Mouse (Mus musculus): ENCODE measurements at regions not wholly inside any gene's neighbourhood (a gene's known extent, or its start where the extent isn't known, plus 50 kb on each side); places are given as distances from the start of the nearest gene placed in this dataset.

GRCm38 (mm10) chr15:29762191-29762590, 410.2 kb upstream of the Ctnnd2 start:
- H3K36me3 ChIP-seq (ENCODE audit: insufficient read depth, low read length) = no peaks in the 10 kb centered on the region
- H3K9ac ChIP-seq (ENCODE audit: low read depth, low read length) = no peak overlapping the region
- no peak overlapping the region for H3K4me3 ChIP-seq (replicated peaks; ENCODE audit: low read depth, low read length)
- H3K4me1 ChIP-seq (replicated peaks; ENCODE audit: insufficient read depth, low read length) = no peaks in the 10 kb centered on the region
- H3K9me3 ChIP-seq (replicated peaks; ENCODE audit: low read length) = no peaks in the 10 kb centered on the region
- no peak for TF ChIP-seq CTCF (IDR thresholded peaks at IDR 0.05; ENCODE audit: low read depth)
- no peak overlapping the region for H3K4me2 ChIP-seq (ENCODE audit: low read length)
- DNase-seq (ENCODE audit: low spot score) (no peak), ATAC-seq (replicated peaks; ENCODE audit: low FRiP score, low read depth) (no peak)
- H3K27me3 ChIP-seq (ENCODE audit: insufficient read depth, low read length) = no peaks in the 10 kb centered on the region
- WGBS = 62% methylated on average over 2 of the region's 2 CpGs
- H3K27ac ChIP-seq = no peak overlapping the region

- ATAC-seq (replicated peaks; ENCODE audit: low FRiP score, low read depth) = no peak
- no peak for TF ChIP-seq CTCF (IDR thresholded peaks at IDR 0.05; ENCODE audit: low read depth)
- no peaks in the 10 kb centered on the region for H3K36me3 ChIP-seq (ENCODE audit: insufficient read depth, low read length)
- peak; percentile 3 for DNase-seq (ENCODE audit: low spot score)
- no peak overlapping the region for H3K4me3 ChIP-seq (replicated peaks; ENCODE audit: low read depth, low read length)
- no peak overlapping the region for H3K27ac ChIP-seq
- no peaks in the 10 kb centered on the region for H3K9me3 ChIP-seq (replicated peaks; ENCODE audit: low read length)
- no peaks in the 10 kb centered on the region for H3K4me1 ChIP-seq (replicated peaks; ENCODE audit: insufficient read depth, low read length)
- no peak overlapping the region for H3K4me2 ChIP-seq (ENCODE audit: low read length)
- H3K27me3 ChIP-seq (ENCODE audit: insufficient read depth, low read length) = no peaks in the 10 kb centered on the region
- WGBS = 62% methylated on average over 2 of the region's 2 CpGs
- no peak overlapping the region for H3K9ac ChIP-seq (ENCODE audit: low read depth, low read length)
Observed at GRCm38 (mm10) chr15:29776438-29776837, 396.0 kb upstream of the Ctnnd2 start.

- H3K9me3 ChIP-seq (replicated peaks; ENCODE audit: low read length) = no peaks in the 10 kb centered on the region
- no peak for DNase-seq (ENCODE audit: low spot score)
- H3K27me3 ChIP-seq (ENCODE audit: insufficient read depth, low read length) = no peaks in the 10 kb centered on the region
- no peak overlapping the region for H3K27ac ChIP-seq
- no peak overlapping the region for H3K4me3 ChIP-seq (replicated peaks; ENCODE audit: low read depth, low read length)
- H3K9ac ChIP-seq (ENCODE audit: low read depth, low read length) = no peak overlapping the region
- no peak for ATAC-seq (replicated peaks; ENCODE audit: low FRiP score, low read depth)
- TF ChIP-seq CTCF (IDR thresholded peaks at IDR 0.05; ENCODE audit: low read depth) = no peak
- H3K4me1 ChIP-seq (replicated peaks; ENCODE audit: insufficient read depth, low read length) = no peaks in the 10 kb centered on the region
- H3K36me3 ChIP-seq (ENCODE audit: insufficient read depth, low read length) = no peaks in the 10 kb centered on the region
- H3K4me2 ChIP-seq (ENCODE audit: low read length) = no peak overlapping the region
- whole genome bisulfite sequencing = 90% methylated on average over 9 of the region's 9 CpGs
Observed at GRCm38 (mm10) chr15:29798596-29798995, 373.8 kb upstream of the Ctnnd2 start.

GRCm38 (mm10) chr15:29823271-29823670, 349.1 kb upstream of the Ctnnd2 start:
- no peak overlapping the region for H3K4me3 ChIP-seq (replicated peaks; ENCODE audit: low read depth, low read length)
- H3K27ac ChIP-seq = no peak overlapping the region
- no peaks in the 10 kb centered on the region for H3K9me3 ChIP-seq (replicated peaks; ENCODE audit: low read length)
- no peak overlapping the region for H3K4me2 ChIP-seq (ENCODE audit: low read length)
- no peaks in the 10 kb centered on the region for H3K36me3 ChIP-seq (ENCODE audit: insufficient read depth, low read length)
- WGBS = 76% methylated on average over 2 of the region's 2 CpGs
- no peak overlapping the region for H3K9ac ChIP-seq (ENCODE audit: low read depth, low read length)
- no peaks in the 10 kb centered on the region for H3K4me1 ChIP-seq (replicated peaks; ENCODE audit: insufficient read depth, low read length)
- H3K27me3 ChIP-seq (ENCODE audit: insufficient read depth, low read length) = no peaks in the 10 kb centered on the region
- ATAC-seq (replicated peaks; ENCODE audit: low FRiP score, low read depth) (no peak), DNase-seq (ENCODE audit: low spot score) (no peak)
- TF ChIP-seq CTCF (IDR thresholded peaks at IDR 0.05; ENCODE audit: low read depth) = no peak

- 93% methylated on average over 6 of the region's 6 CpGs for WGBS
Observed at GRCm38 (mm10) chr15:29824164-29824563, 348.2 kb upstream of the Ctnnd2 start.

GRCm38 (mm10) chr15:29828135-29828534, 344.3 kb upstream of the Ctnnd2 start:
- Histone ChIP-seq H3K4me3 (replicated peaks; ENCODE audit: low read depth, low read length) (no peak overlapping the region), H3K27ac (no peak overlapping the region), H3K27me3 (ENCODE audit: insufficient read depth, low read length) (no peaks in the 10 kb centered on the region), H3K9ac (ENCODE audit: low read depth, low read length) (no peak overlapping the region), H3K4me1 (replicated peaks; ENCODE audit: insufficient read depth, low read length) (no peaks in the 10 kb centered on the region), H3K9me3 (replicated peaks; ENCODE audit: low read length) (no peaks in the 10 kb centered on the region), H3K4me2 (ENCODE audit: low read length) (no peak overlapping the region), H3K36me3 (ENCODE audit: insufficient read depth, low read length) (no peaks in the 10 kb centered on the region)
- no peak for DNase-seq (ENCODE audit: low spot score)
- ATAC-seq (replicated peaks; ENCODE audit: low FRiP score, low read depth) = no peak
- TF ChIP-seq CTCF (IDR thresholded peaks at IDR 0.05; ENCODE audit: low read depth) = no peak
- WGBS = 41% methylated on average over 1 of the region's 1 CpGs

More at GRCm38 (mm10) chr15:29824164-29824563, 348.2 kb upstream of the Ctnnd2 start:
- Histone ChIP-seq H3K36me3 (ENCODE audit: insufficient read depth, low read length) (no peaks in the 10 kb centered on the region), H3K4me2 (ENCODE audit: low read length) (no peak overlapping the region), H3K4me1 (replicated peaks; ENCODE audit: insufficient read depth, low read length) (no peaks in the 10 kb centered on the region), H3K27ac (no peak overlapping the region), H3K9me3 (replicated peaks; ENCODE audit: low read length) (no peaks in the 10 kb centered on the region), H3K4me3 (replicated peaks; ENCODE audit: low read depth, low read length) (no peak overlapping the region), H3K9ac (ENCODE audit: low read depth, low read length) (no peak overlapping the region), H3K27me3 (ENCODE audit: insufficient read depth, low read length) (no peaks in the 10 kb centered on the region)
- DNase-seq (ENCODE audit: low spot score) = no peak
- no peak for ATAC-seq (replicated peaks; ENCODE audit: low FRiP score, low read depth)
- TF ChIP-seq CTCF (IDR thresholded peaks at IDR 0.05; ENCODE audit: low read depth) = no peak

GRCm38 (mm10) chr15:29828570-29828969, 343.8 kb upstream of the Ctnnd2 start:
- H3K4me3 ChIP-seq (replicated peaks; ENCODE audit: low read depth, low read length) = no peak overlapping the region
- H3K4me2 ChIP-seq (ENCODE audit: low read length) = no peak overlapping the region
- DNase-seq (ENCODE audit: low spot score) = no peak
- no peaks in the 10 kb centered on the region for H3K4me1 ChIP-seq (replicated peaks; ENCODE audit: insufficient read depth, low read length)
- H3K36me3 ChIP-seq (ENCODE audit: insufficient read depth, low read length) = no peaks in the 10 kb centered on the region
- TF ChIP-seq CTCF (IDR thresholded peaks at IDR 0.05; ENCODE audit: low read depth) = no peak
- no peaks in the 10 kb centered on the region for H3K27me3 ChIP-seq (ENCODE audit: insufficient read depth, low read length)
- no peaks in the 10 kb centered on the region for H3K9me3 ChIP-seq (replicated peaks; ENCODE audit: low read length)
- WGBS = 82% methylated on average over 1 of the region's 1 CpGs
- no peak overlapping the region for H3K27ac ChIP-seq
- H3K9ac ChIP-seq (ENCODE audit: low read depth, low read length) = no peak overlapping the region
- ATAC-seq (replicated peaks; ENCODE audit: low FRiP score, low read depth) = no peak
